Mouse (Mus musculus): Measurements from ENCODE around the gene Ppara. TPM values are rescaled to one million over a fixed set of nuclear protein-coding genes. Genes with fewer than 3 reads are reported as not detected.

Gene Ppara
- total RNA-seq, 2 experiments from 2014 or later: 6.9 to 9.3 TPM

DNA sequence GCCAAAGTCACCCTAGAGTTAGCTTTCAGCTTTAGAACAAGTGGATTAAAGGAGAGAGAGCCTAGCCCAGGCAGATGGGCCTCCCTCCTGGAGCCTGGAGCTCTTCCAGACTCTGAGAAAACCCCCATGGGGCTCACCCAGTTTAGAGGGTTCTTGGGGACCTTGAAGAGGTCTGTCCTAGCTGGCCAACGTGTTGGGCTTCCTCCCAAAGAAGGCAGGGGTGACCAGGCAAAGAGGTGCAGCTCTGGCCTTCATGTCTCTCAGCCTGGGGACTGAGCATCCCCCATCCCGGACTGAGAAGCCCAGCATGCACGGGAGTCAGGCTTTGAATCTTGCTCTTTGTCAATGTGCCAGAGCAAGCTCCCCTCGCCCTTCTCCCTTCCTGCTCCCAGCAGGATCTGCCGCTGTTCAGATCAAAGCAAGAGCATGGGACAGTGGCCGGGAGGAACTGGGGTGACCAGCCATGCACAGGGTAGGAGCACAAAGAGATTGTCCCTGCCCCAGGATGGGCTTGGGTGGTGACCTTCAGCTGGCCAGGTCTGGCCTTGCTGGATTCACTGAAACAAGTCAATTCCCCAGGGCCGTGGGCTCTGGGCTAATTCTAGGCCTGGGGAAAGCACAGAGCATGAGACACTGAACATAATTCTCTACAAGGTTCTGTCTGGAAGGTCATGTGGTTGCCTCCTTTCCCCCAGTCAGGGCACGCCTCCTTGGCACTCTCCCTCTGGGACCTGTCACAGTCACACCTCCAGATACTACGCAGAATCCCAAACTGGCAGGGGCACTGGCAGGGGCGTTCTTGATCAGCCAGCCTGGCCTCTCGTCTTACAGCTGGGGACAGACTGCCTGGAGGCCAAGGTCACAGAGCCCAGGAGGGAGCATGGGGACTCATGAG, 10.3 kb upstream of the Ppara start:
- DNase-seq (ENCODE audit: low spot score in 2 of 2): no peak

DNA sequence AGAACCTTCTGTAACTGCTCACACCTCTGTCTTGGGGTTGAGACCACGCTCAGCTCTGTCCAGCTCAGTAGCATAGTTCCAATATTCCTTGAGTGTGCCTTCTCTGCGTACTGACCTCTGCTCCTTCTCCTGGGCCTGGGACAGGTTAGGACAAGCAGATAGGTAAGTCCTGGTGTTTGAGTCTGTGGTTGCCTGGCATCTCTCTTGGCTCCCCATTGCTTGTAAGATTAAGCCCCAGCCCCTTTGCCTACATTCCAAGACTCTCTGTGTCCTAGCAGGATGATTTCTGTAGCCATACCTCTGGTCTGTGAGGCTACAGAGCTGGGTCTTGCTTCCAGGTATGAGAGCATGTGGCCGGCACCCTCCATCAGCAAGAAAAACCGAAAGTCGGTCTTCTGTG, 6.6 kb upstream of the Ppara start:
- DNase-seq (ENCODE audit: low spot score in 2 of 2): no peak

DNA sequence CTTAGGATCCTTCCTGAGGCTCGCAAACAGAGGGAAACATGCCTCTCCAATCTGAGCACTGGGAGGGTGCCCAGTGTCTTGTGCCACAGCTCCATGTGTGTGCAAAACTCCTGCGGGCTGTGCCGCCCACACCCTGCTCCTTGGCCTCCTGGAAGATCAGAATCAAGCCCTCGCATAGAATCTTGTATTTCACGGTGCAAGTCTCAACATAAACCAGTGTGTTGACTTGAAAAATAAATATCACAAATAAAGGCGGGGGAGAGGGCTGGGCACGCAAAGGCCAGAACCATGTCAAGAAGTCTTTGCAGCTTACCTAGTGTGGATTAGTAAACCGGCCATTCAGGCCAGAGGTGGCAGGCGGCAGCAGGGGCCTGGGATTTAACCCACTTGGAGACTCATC, 5.5 kb upstream of the Ppara start:
- no peak for DNase-seq (ENCODE audit: low spot score in 2 of 2)

DNA sequence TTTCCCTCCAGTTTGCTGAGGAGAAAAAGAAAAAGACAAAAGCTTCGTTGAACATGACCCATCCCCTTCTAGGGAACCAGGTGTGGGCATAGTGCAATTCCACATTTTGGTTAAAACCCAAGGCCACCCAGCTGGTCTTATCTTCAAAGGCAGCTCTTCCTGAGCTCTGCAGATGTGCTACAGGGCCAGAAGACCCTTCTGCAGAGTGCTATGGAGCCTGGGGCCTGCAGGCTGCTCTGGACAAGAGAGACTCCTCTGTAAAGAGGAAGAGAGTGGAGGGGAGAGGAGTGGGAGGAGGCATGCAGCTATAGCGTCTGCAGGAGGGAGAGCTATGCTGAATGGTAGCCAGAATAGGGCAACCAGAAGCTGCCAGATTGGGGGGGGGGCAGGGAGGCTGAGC, 4.8 kb upstream of the Ppara start:
- no peak for DNase-seq (ENCODE audit: low spot score in 2 of 2)

DNA sequence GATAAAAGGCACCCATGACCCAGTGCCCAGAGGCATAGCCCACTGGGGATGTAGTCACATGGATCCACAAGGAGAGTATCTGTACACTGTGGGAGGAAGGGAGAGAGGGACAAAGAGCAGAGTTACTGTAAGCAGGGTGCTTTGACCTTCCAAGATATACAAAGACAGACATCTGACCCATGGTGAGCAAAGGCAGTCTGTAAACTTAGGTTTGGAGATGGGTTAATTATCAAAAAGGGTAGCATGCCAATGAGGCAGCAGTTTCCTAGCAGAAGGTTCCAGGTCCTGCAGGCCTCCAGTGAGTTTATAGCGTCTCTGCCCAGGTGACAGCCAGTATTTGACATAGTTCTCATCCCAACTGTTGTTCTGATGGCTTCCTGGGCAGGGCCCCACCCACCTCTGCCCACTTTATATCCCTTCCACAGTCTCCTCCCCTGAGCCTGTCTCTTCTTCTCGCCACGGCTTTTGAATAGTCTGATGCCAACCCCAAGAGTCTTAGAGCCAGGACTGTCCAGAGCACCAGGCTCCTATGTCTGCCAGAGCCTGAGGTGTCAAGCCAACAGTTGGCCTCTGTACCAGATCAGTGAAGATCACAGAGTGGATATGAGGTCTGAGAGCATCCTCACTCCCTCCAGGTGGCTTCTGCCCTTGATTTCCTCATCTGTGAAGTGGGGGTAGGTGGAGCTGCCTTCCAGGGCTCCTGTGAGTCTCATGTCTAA, 2.7 kb upstream of the Ppara start:
- no peak for DNase-seq (ENCODE audit: low spot score in 2 of 2)

DNA sequence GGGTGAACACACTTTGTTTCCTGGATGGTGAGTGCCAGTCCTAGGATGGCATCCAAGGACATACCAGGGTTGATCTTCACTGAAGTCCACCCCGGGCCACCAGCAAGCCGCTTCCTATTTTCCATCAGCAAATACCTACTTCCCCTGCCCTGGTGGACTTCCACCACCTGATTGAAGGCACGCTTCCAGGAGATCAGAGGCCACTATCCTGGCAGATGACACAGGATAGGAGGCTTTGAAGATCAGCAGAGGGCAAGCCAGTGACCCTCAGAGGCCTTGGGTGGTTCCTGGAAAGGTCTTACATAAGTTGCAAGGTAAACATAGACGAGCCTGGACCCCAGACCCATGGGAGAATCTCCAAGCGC, 2.2 kb upstream of the Ppara start:
- DNase-seq (ENCODE audit: low spot score in 2 of 2): no peak

DNA sequence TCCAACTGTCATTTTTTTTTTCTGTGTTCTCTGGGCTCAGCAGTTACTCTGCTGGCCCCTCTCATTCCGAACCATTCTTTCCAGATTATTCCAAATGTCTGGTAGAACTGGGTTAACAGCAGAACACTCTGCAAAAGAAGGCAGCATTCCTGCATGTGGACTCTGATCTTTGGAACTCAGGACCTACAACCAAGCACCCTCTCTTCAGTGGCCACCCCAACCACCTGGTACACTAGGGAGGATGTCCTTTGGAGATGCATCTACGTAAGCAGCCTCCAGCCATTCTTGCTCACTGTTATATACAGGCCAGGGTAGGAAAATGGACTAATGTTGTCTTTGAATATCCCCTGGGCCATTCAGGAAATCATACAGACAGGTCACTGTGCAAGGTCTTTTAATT, 1.1 kb upstream of the Ppara start:
- DNase-seq (ENCODE audit: low spot score in 2 of 2): no peak

DNA sequence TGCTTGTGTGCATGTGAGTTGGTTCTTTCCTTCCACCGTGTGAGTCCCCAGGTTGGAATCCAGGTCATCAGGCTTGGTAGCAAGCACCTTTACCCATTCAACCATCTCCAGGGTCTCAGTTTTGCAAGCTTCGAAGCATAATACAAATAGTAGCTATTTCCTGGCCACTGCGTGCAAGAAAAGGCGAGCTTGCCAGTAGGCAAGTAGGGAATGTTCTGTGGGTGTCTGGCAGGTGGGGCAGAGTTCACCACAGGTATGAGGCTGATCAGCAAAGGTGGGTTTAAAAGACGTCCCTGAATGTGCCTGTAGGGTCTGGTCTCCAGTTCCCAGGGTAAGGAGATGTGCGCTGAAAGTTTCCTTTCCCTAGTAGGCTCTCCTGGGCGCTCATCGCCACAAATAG, 635 bp upstream of the Ppara start:
- DNase-seq (ENCODE audit: low spot score in 2 of 2): no peak

DNA sequence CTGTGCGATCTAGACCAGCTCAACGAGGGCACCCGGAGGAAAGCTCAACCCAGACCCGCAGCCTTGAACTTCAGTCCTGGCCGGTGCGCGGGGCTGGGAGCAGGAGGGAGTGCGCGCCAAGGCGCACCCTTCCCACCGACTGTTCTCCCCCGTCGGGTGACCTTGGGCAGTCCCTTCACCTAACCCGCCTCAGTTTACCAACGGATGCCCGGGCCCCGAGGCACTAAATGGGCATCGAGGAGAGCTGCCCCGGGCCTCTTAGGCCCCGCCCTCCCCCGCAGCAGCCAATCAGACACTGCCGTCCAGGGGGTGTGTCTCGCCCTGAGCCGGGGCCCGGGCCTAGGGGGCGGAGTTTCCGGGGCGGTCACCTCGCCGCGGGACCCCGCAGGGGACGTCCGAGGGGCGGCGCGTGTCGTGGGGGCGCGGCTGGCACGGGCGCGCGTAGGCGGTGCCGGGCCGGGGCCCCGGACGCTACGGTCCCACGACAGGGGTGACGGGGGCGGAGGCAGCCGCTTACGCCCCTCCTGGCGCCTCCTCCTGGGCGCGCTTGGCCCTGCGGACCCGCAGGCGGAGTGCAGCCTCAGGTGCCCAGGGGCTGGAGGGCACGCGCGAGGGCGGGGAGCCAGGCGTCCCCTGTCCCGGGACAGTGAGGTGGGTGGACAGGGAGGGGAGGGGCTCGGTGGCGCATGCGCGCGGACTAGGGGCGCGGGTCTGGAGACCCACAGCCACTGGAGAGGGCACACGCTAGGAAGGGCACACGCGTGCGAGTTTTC, 466 bp downstream of the Ppara start:
- peak; percentile 84 to 90 for DNase-seq (ENCODE audit: low spot score in 2 of 2)

DNA sequence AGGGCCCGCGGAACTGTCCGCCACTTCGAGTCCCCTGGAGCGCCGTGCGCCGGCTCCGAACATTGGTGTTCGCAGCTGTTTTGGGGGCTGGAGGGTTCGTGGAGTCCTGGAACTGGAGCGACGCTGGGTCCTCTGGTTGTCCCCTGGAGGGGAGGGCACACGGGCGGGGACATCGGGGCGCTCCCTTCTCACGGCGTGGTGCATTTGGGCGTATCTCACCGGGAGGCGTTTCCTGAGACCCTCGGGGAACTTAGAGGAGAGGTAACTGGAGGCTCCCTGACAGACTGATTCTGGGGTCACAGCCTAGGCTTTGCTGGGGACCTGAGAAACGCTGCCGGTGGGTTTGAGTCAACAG, 1.0 kb downstream of the Ppara start:
- no peak for DNase-seq (ENCODE audit: low spot score in 2 of 2)

DNA sequence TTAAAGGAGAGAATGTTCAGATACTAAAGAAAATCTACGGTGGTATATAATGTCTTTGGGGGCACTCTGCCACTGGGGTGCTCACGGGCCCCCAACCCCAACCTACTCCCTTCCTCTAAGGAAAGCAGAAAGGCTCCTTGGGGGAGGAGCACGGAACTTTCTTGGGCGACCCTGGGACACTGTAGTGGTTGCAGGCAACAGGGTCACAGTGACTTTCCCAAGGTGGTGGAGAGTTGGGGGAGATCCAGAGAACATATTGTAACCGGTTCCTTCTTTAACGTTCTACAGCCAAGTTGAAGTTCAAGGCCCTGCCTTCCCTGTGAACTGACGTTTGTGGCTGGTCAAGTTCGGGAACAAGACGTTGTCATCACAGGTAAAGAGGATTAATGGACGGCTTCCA, 1.7 kb downstream of the Ppara start:
- no peak for DNase-seq (ENCODE audit: low spot score in 2 of 2)

DNA sequence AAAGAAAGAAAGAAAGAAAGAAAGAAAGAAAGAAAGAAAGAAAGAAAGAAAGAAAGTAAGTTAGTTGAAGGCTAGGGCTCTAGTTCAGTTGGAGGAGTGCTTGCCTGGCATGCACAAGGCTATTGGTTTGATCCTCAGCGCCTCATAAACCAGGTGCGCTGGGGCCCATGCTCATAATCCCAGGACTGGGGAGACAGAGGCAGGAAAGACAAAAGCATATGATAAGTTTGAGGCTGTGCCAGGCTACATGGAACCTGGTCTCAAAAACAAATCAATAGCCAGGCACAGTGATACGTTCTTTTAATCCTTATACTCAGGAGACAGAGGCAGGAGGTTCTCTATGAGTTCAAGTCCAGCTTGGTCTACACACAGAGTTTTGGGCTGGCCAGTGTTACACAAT, 3.6 kb downstream of the Ppara start:
- DNase-seq (ENCODE audit: low spot score in 2 of 2): no peak

DNA sequence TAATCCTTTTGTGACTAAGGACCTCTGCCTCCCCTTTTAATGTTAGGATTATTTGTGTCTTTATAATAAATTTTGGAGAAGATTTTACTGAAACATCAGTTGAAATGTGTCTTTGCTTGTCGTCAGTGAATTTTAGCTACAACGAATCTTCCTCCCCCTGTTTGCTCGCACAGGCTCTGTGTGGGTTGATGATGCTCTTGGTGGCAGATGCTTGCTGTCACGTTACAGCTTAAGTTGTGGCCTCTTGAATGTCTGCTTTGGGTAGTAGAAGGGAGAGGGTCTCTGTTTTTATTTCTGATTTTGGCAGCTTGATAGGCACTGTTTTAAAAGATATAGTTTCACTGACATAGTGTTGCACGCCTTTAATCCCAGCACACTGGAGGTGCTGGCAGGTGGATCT, 4.2 kb downstream of the Ppara start:
- no peak for DNase-seq (ENCODE audit: low spot score in 2 of 2)

DNA sequence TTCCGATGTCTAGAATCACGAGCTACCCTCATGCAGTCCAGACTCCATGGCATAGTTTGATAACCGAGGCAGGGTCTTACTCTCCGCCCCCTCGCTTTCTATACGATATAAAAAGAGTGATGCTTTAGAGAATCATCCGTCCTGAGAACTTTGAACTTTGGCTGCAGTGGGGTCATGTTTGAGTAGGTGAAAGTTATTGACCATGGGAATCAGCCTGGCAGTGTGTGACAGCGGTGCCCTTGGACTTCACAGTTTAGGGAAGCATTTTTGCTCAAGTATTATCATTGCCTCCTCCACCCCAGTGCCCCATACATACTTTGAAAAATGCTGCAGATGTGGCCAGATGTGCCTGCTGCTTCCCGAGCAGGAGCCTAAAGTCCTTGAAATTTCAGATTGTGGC, 7.8 kb downstream of the Ppara start:
- no peak for DNase-seq (ENCODE audit: low spot score in 2 of 2)

DNA sequence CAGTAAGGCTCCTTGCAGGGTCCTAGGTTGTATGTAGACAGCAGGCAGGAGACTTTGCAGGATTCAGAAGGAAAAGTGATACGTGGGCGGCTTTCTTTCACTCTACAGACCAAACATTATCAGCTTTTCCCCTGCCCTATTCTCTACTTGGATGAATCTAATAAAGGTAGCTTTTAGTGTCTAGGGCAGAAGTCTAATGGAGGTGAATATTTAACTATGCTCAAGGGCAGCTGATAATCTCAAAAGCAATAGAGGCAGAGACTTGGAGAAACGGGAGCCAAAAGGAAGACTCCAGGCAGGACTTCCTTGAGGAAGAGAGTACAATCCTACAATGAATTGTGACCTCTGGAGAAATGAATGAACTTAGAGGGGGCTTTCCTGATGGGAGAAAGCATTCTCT, 9.2 kb downstream of the Ppara start:
- DNase-seq (ENCODE audit: low spot score in 2 of 2): no peak

DNA sequence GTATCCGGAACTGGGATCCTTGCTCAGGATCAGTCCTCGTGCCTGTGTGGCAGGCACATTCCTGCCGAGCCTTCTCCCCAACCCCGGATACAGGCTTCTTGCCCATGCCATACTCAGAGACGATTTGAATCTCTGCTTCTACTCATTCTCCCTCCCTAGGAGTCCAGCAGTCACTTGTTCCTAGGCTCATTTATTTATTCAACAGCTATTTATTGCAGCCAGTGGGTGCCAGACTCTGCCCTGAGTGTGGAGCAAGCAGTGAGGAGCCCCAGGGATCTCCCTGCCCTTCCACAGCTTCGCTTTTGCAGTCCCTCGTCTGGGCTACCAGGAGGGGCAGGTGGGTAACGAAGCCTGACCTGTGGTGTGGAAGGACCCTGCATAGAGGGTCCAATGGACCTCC, 11.4 kb downstream of the Ppara start:
- peak in 1 of 2 experiments; percentile 10 for DNase-seq (ENCODE audit: low spot score in 2 of 2)

DNA sequence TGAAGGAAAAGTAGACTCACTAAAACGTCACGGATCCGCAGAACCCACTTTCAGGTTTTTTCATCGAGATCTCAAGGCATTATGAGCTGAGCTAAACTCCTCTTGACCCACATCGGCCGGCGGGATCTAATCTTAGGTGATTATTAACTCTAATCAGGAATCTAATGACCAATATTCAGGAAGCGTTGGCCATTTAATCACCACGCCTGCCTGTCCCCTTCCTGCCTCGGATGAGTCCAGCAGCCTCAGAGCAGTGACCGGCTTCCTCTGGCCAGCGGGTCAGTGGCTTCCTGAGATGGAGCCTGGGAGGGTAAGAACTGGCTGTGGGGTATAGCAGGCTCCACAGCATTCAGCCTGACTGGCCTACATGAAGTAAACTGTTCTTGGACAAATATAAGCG, 11.9 kb downstream of the Ppara start:
- DNase-seq (ENCODE audit: low spot score in 2 of 2): no peak

DNA sequence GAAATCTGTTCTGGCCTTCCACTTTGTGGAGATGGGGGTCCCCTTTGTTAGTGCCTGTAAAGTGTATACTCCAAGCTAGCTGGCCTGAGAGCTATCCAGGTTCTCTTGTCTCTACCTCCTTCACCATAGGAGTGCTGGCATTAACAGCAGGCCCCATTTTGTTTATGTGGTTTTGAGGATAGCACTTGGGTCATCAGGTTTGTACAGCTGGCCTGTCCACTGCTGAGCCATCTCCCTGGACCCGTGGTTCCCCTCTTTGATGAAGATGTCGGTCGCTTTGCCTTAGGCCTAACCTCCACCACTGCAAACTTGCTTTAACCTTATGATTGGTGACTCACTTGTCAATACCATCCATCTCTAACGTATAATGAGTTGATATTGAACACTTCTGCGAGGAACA, 13.2 kb downstream of the Ppara start:
- DNase-seq (ENCODE audit: low spot score in 2 of 2): no peak

DNA sequence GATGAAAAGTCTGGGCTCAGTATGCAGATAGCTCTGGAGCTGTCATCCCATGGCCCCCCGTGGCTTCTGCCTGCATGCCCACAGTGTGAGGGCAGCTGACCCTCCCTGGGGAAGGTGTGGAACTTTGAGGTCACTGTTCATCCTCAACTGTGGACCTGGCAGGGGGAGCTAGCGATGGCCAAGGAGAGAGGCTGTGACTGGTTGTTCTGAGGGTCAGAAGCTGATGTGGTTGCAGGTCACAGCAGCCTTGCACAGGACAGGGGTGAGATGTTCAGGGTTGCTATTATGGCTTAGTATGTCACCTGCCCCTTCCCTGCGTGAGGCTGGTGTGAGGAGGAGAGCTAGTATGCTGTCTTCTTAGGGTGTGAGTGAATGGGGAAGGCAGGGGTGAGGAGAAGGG, 13.7 kb downstream of the Ppara start:
- DNase-seq (ENCODE audit: low spot score in 2 of 2): no peak

DNA sequence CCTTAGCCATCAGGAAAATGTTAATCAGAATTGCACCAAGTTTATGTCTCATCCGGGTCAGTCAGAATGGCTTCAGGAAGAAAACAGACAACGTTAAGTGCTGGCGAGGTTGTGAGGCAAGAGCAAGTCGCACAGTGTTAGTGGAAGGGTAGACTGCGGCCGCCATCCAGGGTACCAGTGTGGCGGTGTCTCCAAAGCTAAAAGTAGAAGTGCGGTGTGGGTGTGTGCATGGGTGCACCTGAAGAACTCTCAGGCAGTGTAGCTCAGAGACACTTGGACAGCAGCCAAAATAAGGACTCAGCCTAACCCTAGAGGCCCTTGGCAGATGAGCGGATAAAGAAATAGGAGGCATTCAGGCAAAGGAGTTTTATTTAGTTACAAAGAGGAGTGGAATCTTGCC, 14.4 kb downstream of the Ppara start:
- DNase-seq (ENCODE audit: low spot score in 2 of 2): no peak

DNA sequence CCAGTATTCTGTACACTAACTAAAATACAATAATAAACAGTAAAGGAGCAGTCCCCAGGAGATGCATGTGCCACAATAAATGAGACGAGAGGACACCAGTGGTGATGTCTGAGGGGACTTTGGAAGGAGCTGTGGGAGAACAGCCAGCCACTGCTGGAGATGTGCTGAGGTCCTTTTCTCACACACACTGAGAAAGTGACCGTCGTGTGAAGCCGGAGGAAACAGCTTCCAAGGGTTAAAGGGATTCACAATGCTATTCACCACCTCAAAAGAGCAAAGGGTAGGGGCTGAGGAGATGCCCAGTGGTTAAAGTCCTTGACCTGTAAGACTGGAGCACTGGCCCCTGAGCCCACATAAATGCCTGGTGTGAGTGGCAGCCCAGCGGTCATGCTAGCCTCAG, 15.3 kb downstream of the Ppara start:
- no peak for DNase-seq (ENCODE audit: low spot score in 2 of 2)

DNA sequence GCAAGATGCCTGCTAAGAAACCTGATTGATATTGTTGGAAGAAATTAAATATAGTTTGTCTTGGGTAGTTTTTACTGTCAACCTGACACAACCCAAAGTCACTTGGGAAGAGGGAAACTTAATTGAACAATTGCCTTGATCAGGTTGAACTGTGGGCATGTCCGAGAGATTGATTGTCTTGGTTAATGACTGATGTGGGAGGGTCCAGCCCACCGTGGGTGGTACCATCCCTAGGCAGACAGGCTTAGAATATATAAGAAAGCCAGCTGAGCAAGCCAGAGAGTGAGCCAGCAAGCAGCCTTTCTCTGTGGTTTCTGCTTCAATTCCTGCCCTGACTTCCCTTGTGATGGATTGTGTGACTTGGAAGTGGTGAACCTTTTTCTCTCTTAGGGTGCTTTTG, 17.9 kb downstream of the Ppara start:
- DNase-seq (ENCODE audit: low spot score in 2 of 2): no peak

All from gastrocnemius, postnatal 4 days (tissue).